Mouse (Mus musculus): ENCODE data around the gene Procr. TPM values are rescaled to one million over a fixed set of nuclear protein-coding genes. Genes with fewer than 3 reads are reported as not detected.

Procr gene
- total RNA-seq, 2 experiments from 2014 or later: 27.0 to 72.3 TPM

- DNase-seq: no peak
These were observed 1.5 kb upstream of the Procr start for GRCm38 (mm10) chr2:155749394-155749793.

- DNase-seq: peak; percentile 83 to 85
These were observed 4.8 kb downstream of the Procr start for GRCm38 (mm10) chr2:155755746-155756145.

- DNase-seq: peak; percentile 17 to 46
These were observed 6.1 kb downstream of the Procr start for GRCm38 (mm10) chr2:155756855-155757566.

GRCm38 (mm10) chr2:155764679-155765418 is 13.9 kb downstream of the Procr start:
- peak; percentile 59 to 86 for DNase-seq

GRCm38 (mm10) chr2:155773664-155774063 is 22.7 kb downstream of the Procr start:
- no peak for DNase-seq

- DNase-seq: no peak
These were observed 23.5 kb downstream of the Procr start for GRCm38 (mm10) chr2:155774261-155774926.

- no peak for DNase-seq
These were observed 24.2 kb downstream of the Procr start, which contains the start of gene Mmp24 for GRCm38 (mm10) chr2:155774927-155775684. TSS of gene Mmp24 (plus strand) at chr2:155775342.

GRCm38 (mm10) chr2:155775685-155776263 is 24.9 kb downstream of the Procr start:
- DNase-seq: peak; percentile 82 to 86

GRCm38 (mm10) chr2:155776824-155777687 is 26.1 kb downstream of the Procr start:
- DNase-seq: no peak

- no peak for DNase-seq
These were observed 26.7 kb downstream of the Procr start for GRCm38 (mm10) chr2:155777688-155777985.

- no peak for DNase-seq
These were observed 27.1 kb downstream of the Procr start for GRCm38 (mm10) chr2:155778004-155778403.

- no peak for DNase-seq
These were observed 28.1 kb downstream of the Procr start for GRCm38 (mm10) chr2:155779066-155779465.

GRCm38 (mm10) chr2:155779506-155779905 is 28.6 kb downstream of the Procr start:
- no peak for DNase-seq

- no peak for DNase-seq
These were observed 33.6 kb downstream of the Procr start for GRCm38 (mm10) chr2:155784534-155784933.

- DNase-seq: no peak
These were observed 36.0 kb downstream of the Procr start for GRCm38 (mm10) chr2:155786905-155787304.

- DNase-seq: no peak
These were observed 37.3 kb downstream of the Procr start for GRCm38 (mm10) chr2:155787949-155788931.

GRCm38 (mm10) chr2:155792899-155793298 is 42.0 kb downstream of the Procr start:
- DNase-seq: no peak

- no peak for DNase-seq
These were observed 43.9 kb downstream of the Procr start for GRCm38 (mm10) chr2:155794674-155795445.

- no peak for DNase-seq
These were observed 47.7 kb downstream of the Procr start for GRCm38 (mm10) chr2:155798613-155799012.
